Mouse (Mus musculus): ENCODE data around the gene Cdh1.
A peak's percentile ranks its signal among the peaks of the same experiment; 100 is the strongest.

The Cdh1 gene

GRCm38 (mm10) chr8:106623451-106623850 lies 20.3 kb downstream of the Cdh1 start:
- DNase-seq (ENCODE audit: low spot score), result no peak

- no peak for DNase-seq (ENCODE audit: low spot score)
Observed at GRCm38 (mm10) chr8:106623954-106624353, 20.8 kb downstream of the Cdh1 start.

DNA sequence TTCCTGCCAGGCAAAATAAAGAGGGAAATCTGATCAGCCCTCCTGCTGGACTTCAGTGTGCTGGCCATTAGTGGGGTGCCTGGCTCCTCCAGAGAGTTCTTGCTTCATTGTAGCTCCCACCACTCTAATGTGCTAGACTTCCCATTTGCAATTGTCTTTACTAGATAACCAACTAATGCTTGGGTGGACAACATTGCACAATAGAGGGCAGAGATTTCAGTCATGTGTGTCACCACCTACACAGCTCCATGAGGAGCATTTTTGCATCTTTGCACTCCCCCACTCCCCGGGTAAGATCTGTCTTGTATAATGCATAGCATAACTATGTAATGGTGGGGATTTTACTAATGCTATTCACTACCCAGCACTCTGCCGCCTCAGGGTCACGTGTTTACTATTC lies 21.6 kb downstream of the Cdh1 start:
- no peak for DNase-seq (ENCODE audit: low spot score)

DNA sequence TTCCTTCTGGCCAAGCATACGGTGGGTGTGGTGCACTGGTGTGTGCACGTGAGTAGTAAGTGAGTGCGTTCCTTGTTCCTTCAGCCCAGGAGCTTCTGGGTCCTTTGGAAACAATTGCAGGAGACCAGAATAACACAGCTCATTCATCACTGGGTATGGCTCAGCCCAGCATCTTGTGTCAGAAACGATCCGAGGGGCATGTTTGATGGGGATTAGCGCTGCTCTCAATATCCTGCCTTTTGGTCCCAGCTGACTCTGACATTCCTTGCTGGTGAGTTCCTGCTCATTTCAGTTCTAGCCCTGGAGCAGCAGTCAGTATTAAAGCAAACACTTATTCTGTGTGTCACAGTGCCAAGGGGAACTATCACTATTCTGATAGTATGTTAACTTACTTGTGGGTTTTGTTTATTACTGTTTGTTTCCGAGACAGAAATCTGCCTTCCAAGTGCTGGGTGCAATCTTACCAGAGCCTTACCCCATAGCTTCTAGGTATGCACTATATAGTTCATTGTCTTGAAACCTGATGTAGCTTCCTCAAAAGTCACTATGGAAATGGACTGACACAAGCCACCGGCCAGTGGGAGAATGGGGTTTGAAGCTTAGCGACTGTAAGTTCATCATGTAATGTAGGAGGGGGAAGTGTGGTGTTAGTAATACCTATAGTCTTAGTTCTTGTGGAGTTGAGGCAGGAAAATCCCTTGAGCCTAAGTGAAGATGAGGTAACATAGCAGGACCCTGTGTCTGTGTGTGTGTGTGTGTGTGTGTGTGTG lies 23.1 kb downstream of the Cdh1 start:
- DNase-seq (ENCODE audit: low spot score), result no peak

DNA sequence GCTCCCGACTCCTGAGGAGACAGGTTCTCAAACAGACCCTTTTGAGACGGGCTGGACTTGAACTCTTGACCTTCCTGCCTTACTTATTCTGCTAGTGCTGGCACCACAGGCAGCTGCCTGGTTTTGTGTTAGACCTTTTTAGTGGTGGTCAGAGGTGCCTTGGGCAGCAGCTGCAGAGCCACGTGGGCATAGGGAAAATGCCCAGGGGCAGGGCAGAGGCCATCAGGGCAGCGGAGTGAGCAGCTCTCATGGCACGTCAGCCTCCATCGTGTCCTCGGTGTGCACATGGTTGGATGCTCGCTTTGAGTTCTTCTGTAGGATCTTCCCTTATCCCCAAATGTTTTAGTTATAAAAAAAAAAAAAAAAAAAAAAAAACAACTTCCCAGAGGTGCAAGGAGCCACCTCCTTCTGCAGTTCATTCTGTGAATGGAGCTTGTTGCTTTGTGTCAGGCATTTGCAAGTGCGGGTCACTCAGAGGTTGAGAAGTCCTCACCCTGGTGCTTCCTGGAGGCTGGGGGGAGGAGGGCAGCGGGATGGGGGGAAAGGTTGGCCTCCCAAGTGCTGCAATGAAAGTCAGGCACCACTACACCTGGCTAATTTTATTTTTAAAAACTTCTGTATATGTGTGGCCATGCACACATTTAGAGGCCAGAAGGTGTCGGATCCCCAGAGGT lies 25.3 kb downstream of the Cdh1 start:
- no peak for DNase-seq (ENCODE audit: low spot score)

- no peak for DNase-seq (ENCODE audit: low spot score)
Observed at GRCm38 (mm10) chr8:106629456-106629855, 26.3 kb downstream of the Cdh1 start.

- no peak for DNase-seq (ENCODE audit: low spot score)
Observed at GRCm38 (mm10) chr8:106631904-106632303, 28.8 kb downstream of the Cdh1 start.

GRCm38 (mm10) chr8:106632650-106633049 lies 29.5 kb downstream of the Cdh1 start:
- no peak for DNase-seq (ENCODE audit: low spot score)

DNA sequence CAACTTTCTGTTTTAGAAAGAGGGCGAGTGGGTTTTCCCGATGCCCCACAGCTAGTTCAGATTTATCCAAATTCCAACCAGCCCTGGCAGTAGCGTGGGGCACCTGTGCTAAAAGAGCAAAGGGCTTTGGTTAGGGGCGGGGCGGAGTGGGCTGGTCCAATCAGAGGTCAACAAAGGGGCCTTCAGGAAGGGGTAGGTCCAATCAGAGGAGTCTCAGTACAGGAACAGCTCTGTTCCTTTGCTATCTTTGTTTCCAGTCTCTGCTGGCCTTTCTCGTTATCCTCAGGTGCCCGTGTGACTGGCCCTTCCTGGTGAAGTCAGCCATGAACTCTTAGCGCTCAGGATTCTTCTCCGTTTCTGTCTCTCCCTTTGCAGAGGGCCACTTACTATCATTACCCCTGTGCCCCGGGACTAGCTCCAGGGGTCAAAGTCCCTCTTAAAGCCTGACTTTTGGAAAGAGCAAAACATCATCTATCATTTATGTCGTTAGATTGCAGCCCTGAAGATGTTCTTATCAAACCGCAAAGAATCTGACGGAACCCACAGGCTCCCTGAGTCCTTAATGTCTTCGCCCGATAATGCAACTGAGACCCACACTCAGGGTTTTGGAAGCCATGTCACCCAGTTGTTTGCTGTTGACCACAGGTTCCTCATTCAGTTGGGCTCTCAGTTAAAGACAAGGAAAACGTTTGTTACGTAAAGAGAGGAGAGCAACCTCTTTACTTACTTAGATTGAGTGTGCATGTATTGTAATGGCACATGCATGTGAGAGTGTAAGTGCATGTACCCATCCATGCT lies 30.4 kb downstream of the Cdh1 start:
- peak; percentile 61 for DNase-seq (ENCODE audit: low spot score)

GRCm38 (mm10) chr8:106635284-106635683 lies 32.1 kb downstream of the Cdh1 start:
- no peak for DNase-seq (ENCODE audit: low spot score)

DNA sequence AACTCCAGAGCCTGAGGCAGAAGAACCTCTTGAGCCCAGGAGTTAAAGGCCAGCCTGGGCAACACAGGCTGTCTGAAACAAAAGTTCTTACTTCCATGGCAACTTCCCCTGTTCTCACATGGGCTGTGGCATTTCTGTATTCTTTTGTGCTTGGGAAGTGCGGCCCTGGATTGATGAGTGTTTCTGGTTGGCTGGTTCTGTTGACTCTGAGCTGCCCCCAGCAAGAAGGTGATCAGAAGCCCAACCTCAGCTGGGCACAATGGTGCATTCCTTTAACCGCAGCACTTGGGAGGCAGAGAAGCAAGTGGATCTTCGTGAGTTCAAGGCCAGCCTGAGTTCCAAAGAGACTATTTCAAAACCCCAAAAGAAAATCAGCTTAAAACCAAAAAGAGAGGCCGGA lies 34.3 kb downstream of the Cdh1 start:
- no peak for DNase-seq (ENCODE audit: low spot score)

DNA sequence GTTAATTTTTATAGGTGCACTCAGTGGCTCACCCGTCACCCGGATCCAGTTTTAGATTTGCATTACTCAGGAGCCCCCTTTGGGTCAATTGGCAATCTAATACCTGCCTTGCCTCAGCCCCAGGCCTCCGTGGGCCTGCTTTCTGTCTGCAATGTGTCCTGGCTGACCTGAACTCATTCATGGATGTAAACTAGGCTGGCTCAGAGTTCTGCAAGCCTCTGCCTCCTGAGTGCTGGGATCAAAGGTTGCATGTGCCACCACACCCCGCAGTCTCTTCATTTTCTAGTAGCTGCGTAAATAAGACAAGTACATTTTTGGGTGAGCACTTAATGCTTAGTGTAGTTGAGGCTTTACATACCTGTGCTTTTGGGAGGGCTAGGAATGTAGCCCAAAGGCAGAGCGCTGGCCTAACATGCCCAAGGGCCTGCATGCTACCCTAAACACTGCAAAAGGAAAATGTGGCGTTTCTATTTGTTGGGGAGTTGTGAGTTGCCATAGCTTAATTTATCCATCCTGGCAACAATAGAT lies 35.7 kb downstream of the Cdh1 start:
- no peak for DNase-seq (ENCODE audit: low spot score)

DNA sequence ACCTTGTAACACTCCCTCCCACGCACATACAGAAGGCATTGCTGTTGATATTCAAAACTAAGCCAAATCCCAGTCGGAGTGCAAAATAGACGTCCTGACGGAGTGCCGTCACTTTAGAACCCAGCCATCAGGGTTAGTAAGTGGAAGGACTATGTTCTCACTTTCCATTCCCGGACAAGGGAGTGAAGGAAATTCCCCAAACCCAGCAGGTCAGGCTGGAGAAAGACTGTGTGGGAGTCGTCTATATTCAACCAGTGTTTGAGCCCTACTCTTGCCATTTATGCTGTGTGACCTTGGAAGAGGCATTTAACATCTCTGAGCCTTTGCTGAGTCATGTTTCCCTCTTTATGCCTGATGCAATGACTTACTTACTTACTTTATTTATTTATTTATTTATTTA lies 37.1 kb downstream of the Cdh1 start:
- no peak for DNase-seq (ENCODE audit: low spot score)

DNA sequence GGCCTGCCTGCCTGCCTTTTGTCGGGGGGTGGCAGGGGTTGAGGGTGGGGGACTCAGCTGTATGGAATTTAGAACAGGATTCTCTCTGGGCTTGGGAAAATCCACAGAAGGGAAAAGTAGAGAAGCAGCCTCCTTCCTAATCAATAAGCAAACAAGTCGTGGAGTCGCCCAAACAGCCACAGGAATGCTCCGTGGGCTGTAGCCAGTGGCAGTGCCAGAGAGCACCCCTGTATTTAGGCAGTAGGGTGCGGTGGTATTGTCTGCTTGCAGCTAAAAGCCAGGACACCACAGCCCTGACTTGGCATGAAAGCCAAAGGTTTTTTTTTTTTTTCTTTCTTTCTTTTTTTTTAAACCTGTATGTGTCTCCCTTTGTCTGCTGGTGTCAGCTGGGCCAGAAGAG lies 37.8 kb downstream of the Cdh1 start:
- no peak for DNase-seq (ENCODE audit: low spot score)

DNA sequence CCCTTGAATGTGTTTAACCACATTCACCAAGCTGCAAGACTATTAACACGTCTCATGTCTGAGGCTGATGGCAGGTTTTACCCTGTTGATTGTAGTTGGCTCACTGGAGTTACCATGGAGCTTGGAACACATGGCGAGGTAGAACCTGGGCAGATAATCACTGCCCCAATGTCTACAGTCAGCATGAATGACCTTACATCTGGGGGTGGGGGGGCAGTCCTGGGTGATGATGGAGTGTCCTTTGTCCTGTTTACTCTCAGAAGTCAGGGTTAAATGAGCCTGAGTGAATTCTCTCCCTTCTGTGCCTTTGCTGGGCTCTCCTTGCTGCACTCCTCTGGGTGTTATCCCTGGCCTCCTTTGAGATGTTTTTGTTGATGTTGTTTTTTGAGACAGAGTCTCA lies 39.0 kb downstream of the Cdh1 start:
- DNase-seq (ENCODE audit: low spot score), result no peak

DNA sequence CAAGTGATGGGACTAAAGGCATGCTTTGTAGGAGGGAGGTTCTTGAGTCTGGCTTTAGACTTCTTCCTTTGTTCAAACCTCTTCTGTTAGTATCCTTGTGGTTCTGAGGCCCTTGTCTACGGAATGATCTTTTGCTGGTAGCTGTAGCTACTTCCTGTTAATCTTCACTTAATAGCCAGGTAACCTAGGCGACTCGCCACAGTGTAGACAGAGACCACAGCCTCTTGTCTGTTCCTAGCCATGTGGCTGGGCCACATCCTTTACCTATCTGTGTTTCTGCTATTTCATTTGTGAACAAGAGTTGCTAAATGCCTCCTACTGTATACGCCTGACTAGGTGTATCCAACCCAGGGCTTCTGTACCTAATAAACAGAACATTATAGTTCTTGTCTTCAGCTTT lies 39.9 kb downstream of the Cdh1 start:
- DNase-seq (ENCODE audit: low spot score), result no peak

- DNase-seq (ENCODE audit: low spot score), result no peak
Observed at GRCm38 (mm10) chr8:106644957-106645356, 41.8 kb downstream of the Cdh1 start.

DNA sequence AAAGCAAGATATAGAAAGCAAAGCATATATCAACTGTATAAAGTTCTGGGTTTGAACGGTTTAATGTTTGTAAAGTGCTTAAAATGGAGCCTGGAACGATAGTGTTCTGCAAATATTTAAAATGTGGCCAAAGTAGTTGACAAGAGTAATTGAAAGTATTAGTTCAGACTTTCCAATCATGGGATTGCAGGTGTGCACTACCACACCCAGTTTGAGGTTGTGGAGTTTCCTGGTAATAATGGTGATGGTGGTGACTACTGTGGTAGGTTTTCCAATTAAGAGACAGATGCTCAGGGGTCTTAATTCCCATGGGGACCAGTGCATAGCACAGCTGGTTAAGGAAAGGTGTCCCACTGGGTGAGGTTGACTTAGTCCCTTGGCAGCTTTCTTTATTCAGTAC lies 43.0 kb downstream of the Cdh1 start:
- no peak for DNase-seq (ENCODE audit: low spot score)

GRCm38 (mm10) chr8:106646731-106647130 lies 43.6 kb downstream of the Cdh1 start:
- no peak for DNase-seq (ENCODE audit: low spot score)

GRCm38 (mm10) chr8:106647387-106647786 lies 44.2 kb downstream of the Cdh1 start:
- DNase-seq (ENCODE audit: low spot score), result peak; percentile 89

GRCm38 (mm10) chr8:106648421-106648820 lies 45.3 kb downstream of the Cdh1 start:
- DNase-seq (ENCODE audit: low spot score), result no peak

DNA sequence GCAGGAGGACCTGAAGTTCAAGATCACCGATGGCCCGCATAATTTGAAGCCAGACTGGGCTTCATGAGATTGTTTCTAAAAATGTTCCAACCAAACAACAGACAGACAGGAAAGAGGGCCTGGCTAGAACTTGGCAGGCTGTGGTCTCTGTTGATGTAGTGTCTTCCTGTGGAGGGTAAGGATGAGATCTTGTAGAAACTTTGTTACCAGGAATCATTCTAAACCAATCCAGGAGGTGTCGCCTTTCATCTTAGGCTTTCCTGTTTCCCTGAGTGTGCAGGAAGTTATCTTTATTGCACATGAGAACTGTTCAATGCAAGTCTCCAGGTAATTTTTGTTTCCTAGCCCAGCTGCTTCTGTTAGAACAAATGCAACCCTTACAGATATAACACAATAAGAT lies 48.8 kb downstream of the Cdh1 start:
- DNase-seq (ENCODE audit: low spot score), result no peak

GRCm38 (mm10) chr8:106656046-106656445 lies 52.9 kb downstream of the Cdh1 start:
- DNase-seq (ENCODE audit: low spot score), result no peak
